Mouse (Mus musculus) liver, postnatal 0 days (tissue): ENCODE measurements around the gene Ptprr.

Source experiments
- CTCF ChIP-seq: sonication (generic); IDR thresholded peaks from 2 replicates; pipeline ENCODE4 v1.5.1; 2016; ENCODE audit warnings: antibody characterized with exemption, low read depth
- EP300 ChIP-seq: IDR thresholded peaks from 2 replicates; pipeline ENCODE4 v1.6.1; 2016; ENCODE audit warnings: antibody characterized with exemption, low read depth, mild to moderate bottlenecking

GRCm38 (mm10) chr10:116121463-116121862 is 103.5 kb downstream of the Ptprr start:
- TF ChIP-seq CTCF (no peak), EP300 (no peak)
